30 mouse cellular contexts compared by ENCODE assay signal in genomic region chr1:22721706-22722105, GRCm38 (mm10).
"Had no signal": no experiment of that assay in that cellular context is flagged by ENCODE, and none has a peak within 500 bp of the region (broad histone marks: within the 10 kb centered on the region; RNA-seq: fewer than 3 reads in every experiment).

No protein-coding gene starts in this region.

- ATAC-seq: liver, embryonic 12.5 days; liver, postnatal 0 days; midbrain, embryonic 13.5 days; midbrain, embryonic 15.5 days; midbrain, embryonic 16.5 days had no signal

- H3K27ac ChIP-seq: limb, embryonic 10.5 days; limb, embryonic 12.5 days; limb, embryonic 13.5 days; limb, embryonic 15.5 days; liver, embryonic 12.5 days; liver, embryonic 13.5 days; liver, embryonic 14.5 days; liver, embryonic 15.5 days; lung, embryonic 15.5 days; macrophage; midbrain, embryonic 10.5 days; midbrain, embryonic 12.5 days; midbrain, embryonic 13.5 days; midbrain, embryonic 15.5 days; neural tube, embryonic 12.5 days had no signal

- DNase-seq: left cerebral cortex, postnatal 4 days; liver; liver, embryonic 13.5 days; liver, postnatal 0 days; lung, adult 18-20 months; lung, embryonic 14.5 days; lung, postnatal 10 days; lung, postnatal 14 days; lung, postnatal 36 days; lung, postnatal 4 days; midbrain, embryonic 14.5 days had no signal

- H3K9me3 ChIP-seq: limb, embryonic 10.5 days; limb, embryonic 12.5 days; limb, embryonic 13.5 days; limb, embryonic 15.5 days; liver, embryonic 12.5 days; liver, embryonic 13.5 days; liver, embryonic 15.5 days; lung, embryonic 15.5 days; megakaryocyte, embryonic 14.5 days; midbrain, embryonic 10.5 days; midbrain, embryonic 12.5 days; midbrain, embryonic 13.5 days; midbrain, embryonic 15.5 days; neural tube, embryonic 12.5 days had no signal

- H3K27me3 ChIP-seq: limb, embryonic 12.5 days; limb, embryonic 13.5 days; limb, embryonic 15.5 days; liver, embryonic 12.5 days; liver, embryonic 13.5 days; liver, embryonic 15.5 days; lung, embryonic 15.5 days; megakaryocyte, embryonic 14.5 days; midbrain, embryonic 12.5 days; midbrain, embryonic 13.5 days; midbrain, embryonic 15.5 days; neural tube, embryonic 12.5 days had no signal

- H3K4me2 ChIP-seq: limb, embryonic 12.5 days; limb, embryonic 13.5 days; limb, embryonic 15.5 days; liver, embryonic 11.5 days; liver, embryonic 12.5 days; liver, embryonic 13.5 days; liver, embryonic 15.5 days; lung, embryonic 14.5 days; lung, embryonic 15.5 days; midbrain, embryonic 11.5 days; midbrain, embryonic 12.5 days; midbrain, embryonic 13.5 days; midbrain, embryonic 15.5 days; neural tube, embryonic 12.5 days had no signal

- H3K9ac ChIP-seq: limb, embryonic 12.5 days; limb, embryonic 13.5 days; limb, embryonic 15.5 days; liver, embryonic 12.5 days; liver, embryonic 13.5 days; liver, embryonic 14.5 days; liver, embryonic 15.5 days; liver, postnatal 0 days; lung, embryonic 14.5 days; lung, embryonic 15.5 days; midbrain, embryonic 12.5 days; midbrain, embryonic 13.5 days; midbrain, embryonic 15.5 days; neural tube, embryonic 12.5 days had no signal

- H3K4me1 ChIP-seq: limb, embryonic 10.5 days; limb, embryonic 12.5 days; limb, embryonic 13.5 days; limb, embryonic 15.5 days; liver, embryonic 12.5 days; liver, embryonic 13.5 days; liver, embryonic 15.5 days; lung, embryonic 15.5 days; megakaryocyte, embryonic 14.5 days; midbrain, embryonic 10.5 days; midbrain, embryonic 12.5 days; midbrain, embryonic 13.5 days; midbrain, embryonic 15.5 days; neural tube, embryonic 12.5 days had no signal

- H3K36me3 ChIP-seq: limb, embryonic 10.5 days; limb, embryonic 12.5 days; limb, embryonic 13.5 days; limb, embryonic 15.5 days; liver, embryonic 12.5 days; liver, embryonic 13.5 days; liver, embryonic 15.5 days; lung, embryonic 15.5 days; midbrain, embryonic 10.5 days; midbrain, embryonic 12.5 days; midbrain, embryonic 13.5 days; midbrain, embryonic 15.5 days; neural tube, embryonic 12.5 days had no signal

- H3K4me3 ChIP-seq: limb, embryonic 10.5 days; limb, embryonic 12.5 days; limb, embryonic 13.5 days; limb, embryonic 15.5 days; liver, embryonic 12.5 days; liver, embryonic 13.5 days; liver, embryonic 15.5 days; lung, embryonic 15.5 days; megakaryocyte, embryonic 14.5 days; midbrain, embryonic 10.5 days; midbrain, embryonic 12.5 days; midbrain, embryonic 13.5 days; midbrain, embryonic 15.5 days; myocyte; neural tube, embryonic 12.5 days had no signal
